Mouse (Mus musculus) heart, postnatal 10 days (tissue): ENCODE measurements at regions not wholly inside any gene's neighbourhood (a gene's known extent, or its start where the extent isn't known, plus 50 kb on each side); places are given as distances from the start of the nearest gene placed in this dataset.

Experiments used
- DNase-seq, 2 experiments: peaks; one replicate each; pipeline ENCODE4 v3.0.0; 2021
- intact Hi-C: fragments of 180-260 bp; cut with DNase I; formaldehyde crosslinking; loops from one replicate; pipeline ENCODE4 v1.15.1; 2025

DNA sequence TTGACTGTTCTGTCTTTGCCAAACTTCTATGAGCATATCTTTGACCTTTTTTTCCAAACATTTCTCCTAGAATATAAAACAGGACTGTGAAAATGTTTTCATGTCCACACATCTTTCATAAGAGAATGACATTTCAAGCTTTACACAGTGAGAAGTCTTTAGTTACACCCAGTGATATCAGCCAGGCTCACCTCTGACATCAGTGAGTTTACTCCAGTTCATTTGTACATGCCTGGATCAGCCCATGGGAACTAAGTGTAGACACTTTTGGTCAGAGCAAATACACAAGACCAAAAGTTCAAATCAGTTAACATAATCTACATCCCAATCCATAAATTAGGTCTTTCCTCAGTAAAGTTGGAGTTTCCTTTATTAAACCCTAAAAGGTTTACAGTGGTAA lies 171.4 kb downstream of the Gm13691 start:
- intact Hi-C loops = no loop called here
- peak in 1 of 2 experiments; percentile 4 for DNase-seq

DNA sequence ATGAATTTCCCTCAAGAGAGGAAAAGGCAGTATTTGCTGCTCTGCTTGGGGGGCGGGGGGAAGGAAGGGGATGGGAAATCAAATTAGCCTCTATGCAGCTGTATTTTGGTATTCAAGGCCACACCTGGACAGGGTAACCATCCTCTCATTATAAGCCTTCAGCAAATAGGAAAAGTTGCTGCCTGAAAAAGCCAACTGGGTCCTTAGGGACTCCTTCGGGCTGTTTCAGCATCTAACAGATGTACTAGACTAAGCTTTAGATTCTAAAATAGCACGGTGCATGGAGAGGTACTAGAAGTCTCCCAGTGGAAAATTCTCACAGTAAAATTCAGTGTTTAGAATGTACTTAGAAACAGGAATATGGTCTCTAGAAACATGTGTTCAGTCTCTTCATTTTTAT lies 183.1 kb downstream of the Gm13691 start:
- no peak for DNase-seq
- intact Hi-C loops = no loop called here

DNA sequence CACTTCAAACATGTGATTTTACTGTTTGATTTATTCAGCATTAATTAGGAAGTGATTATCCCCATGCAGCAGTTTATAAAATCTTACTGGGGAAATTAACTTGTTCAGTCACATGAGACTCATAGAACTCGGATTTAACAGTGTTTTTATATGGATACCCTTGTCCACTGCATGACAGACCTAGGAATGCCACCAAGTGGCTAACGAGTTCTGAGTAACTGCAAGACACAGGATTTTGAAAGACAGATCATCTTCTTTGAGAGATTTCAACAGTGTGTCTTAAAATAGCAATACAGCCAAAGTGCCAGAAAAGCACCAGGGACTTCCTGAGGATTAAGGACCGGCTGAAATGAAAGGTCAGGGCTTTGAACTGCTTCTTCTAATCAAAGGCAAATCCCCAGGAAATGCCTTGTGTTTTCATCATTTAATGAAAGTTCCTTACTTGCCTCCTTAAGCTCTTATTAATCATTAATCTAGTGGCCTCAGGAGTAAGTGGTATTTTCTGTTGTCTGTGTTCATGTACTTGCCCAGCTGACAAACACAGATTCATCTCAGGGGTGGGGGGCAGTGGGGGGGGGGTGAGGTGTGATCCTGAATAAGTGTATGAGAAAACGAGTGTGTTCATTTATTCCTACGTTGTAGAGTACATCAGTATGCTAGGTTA lies 193.4 kb downstream of the Gm13691 start:
- DNase-seq = peak; percentile 10 to 25
- intact Hi-C loops = loop anchor here (2.0 to 5.0 kb wide), 3 partner anchors 65 to 241 kb away; partner anchors contain the start of gene Calcrl

DNA sequence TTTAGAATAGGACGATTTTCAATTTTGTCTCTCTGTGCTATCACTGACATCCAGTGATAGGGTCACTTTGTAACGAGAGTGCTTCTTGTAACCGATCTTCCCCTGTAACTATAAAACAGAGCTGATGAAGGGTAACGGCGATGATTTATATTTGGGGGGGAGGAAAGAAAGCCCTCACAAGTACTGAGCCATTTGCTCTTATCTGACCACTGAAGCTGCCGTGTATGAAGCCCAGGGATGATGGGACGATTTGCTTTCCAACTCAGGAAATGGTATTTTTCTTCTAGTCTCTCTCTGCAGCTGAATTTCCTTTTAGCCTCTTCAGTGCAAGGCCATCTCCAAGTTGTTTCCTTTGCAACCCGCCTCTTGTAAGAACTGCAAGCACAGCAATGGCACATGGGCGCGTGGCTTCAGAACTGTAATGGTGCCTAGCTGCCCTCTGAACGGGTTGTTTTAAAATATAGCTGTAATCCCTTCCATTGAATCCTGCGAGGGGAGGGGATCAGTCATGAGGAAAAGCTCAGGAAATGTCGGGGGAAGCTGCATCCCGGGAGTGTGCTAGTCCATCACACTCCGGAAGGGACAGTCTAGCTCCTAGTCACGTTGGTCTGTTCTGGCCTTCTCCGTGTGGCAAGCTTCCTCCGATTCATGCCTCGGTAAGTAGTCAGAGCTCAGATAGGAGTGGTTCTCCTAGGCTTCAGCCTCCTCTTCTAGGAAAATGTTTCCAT lies 194.1 kb downstream of the Gm13691 start:
- intact Hi-C loops = loop anchor here (2.0 to 5.0 kb wide), 5 partner anchors 43 to 240 kb away; partner anchors contain the start of gene Calcrl

DNA sequence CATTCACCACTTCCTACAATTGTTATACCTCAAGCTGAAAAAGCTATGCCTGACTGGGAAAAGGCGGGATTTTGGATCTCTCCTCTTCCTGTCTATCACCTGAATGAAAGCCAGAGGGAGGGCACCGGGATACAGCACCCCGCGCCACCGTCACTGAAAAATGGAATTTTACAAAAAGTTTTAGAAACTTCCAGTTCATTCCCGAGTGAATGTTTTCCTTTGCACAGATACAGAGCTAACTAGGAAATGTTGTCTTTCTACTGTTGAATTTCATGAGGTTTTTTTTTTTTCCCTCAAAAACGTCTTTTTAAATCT lies 194.6 kb downstream of the Gm13691 start:
- intact Hi-C loops = loop anchor here (2.0 to 5.0 kb wide), 4 partner anchors 42 to 240 kb away; partner anchors contain the start of gene Calcrl
- DNase-seq = no peak

More for the DNA sequence above, 194.1 kb downstream of the Gm13691 start:
- DNase-seq = peak; percentile 51 to 56

DNA sequence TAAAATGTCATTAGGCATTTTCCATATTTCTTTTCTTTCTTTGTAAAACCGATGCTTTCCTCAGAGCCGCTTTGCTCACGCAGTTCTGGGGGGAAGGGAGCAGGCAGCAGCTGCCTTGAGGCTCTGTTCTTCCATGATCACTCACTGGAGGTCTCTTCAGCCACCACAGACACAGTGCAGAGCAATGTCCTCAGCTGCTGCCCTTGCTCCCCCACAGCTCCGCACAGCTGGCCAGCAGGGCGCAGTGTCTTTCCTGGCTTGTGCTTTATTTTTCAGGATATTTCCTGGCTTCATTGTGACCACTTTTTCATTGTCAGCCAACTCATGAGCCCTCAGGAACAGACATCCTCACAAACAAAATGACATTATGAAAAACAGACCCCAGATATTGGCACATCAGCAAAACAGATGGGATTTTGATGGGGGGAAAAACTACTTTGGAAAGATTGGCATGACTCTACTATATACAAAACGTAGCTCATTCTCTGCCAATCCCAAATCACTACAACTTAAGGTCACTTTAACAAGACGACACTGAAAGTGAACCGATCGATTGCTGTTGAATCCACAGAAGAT lies 195.9 kb downstream of the Gm13691 start:
- DNase-seq = peak; percentile 71 to 77
- intact Hi-C loops = loop anchor here (5.0 kb wide), 2 partner anchors 41 to 201 kb away; no protein-coding TSS in a partner anchor

DNA sequence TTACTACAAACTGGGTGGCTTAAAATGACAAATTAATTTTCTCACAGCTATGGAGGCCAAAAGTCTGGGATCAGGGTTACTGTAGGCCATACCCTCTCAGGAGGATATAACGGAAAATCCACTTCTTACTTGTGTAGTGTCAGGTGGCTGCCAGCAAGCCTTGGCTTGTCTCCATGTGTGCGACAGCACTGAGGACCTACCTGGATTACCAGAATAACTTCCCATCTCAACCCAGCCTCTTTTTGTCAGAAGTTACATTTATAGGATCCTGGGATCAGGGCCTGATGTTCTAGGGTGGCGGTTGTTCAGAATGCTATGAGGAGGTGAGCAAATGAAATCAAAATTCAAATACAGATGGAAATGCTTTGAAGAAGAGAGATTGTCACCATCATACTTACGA lies 197.1 kb downstream of the Gm13691 start:
- peak in 1 of 2 experiments; percentile 3 for DNase-seq
- intact Hi-C loops = loop anchor here (5.0 kb wide), 2 partner anchors 40 to 200 kb away; no protein-coding TSS in a partner anchor

DNA sequence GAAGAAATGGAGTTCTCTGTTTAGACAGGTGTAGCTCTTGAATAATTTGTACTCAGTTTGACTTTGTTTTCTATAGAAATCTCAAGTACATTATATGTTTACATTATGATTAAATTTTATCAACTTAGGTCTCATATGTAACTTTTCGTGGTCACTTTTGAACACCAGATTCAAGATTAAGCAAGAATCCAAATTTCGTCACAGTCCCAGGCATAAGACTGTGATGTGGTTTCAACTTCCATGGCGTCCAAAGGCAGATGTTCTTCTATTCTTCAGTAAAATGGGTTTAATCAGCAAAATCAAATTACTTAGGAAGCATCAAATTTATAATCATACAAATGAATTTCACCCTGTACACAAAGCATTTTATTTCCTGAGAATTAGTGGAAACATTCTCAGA lies 198.9 kb downstream of the Gm13691 start:
- DNase-seq = no peak
- intact Hi-C loops = loop anchor here (5.0 kb wide), 2 partner anchors 38 to 198 kb away; no protein-coding TSS in a partner anchor

DNA sequence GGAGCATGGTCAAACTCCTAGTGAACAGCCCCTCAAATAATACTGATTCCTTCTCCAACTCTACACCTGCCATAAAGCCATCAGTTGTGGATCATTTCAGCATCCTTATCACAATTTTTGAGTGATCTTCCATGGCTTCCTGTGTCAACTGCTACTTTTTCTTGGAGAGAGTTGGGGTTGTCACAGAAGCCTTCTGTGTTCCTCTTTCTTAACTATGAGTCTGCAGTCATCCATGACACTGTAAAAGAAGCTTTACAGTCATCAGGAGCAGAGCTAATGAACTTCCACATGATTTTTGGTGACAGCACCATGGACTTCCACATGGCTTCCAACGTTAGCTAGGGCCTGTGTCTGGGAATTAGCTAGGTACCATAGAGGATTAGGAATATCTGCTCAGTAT lies 208.1 kb downstream of the Calcrl start:
- intact Hi-C loops = no loop called here
- DNase-seq = no peak

DNA sequence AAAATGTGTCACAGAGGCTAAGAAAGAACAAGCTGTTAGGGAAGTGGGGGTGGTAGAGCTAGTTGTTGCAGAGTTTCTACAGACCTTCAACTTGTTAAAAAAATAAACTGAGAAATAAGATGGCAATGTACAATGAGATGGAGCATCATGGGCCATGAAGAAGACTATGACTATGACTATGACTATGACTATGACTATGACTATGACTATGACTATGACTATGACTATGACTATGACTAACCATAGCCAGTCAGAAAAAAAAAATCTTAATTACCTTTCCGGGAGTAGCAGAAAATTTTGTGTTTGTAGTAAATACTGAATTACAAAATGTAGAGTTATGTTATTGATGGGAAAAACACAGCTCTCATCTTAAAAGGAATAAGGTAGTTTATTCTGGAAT lies 203.2 kb downstream of the Calcrl start:
- no peak for DNase-seq
- intact Hi-C loops = no loop called here

DNA sequence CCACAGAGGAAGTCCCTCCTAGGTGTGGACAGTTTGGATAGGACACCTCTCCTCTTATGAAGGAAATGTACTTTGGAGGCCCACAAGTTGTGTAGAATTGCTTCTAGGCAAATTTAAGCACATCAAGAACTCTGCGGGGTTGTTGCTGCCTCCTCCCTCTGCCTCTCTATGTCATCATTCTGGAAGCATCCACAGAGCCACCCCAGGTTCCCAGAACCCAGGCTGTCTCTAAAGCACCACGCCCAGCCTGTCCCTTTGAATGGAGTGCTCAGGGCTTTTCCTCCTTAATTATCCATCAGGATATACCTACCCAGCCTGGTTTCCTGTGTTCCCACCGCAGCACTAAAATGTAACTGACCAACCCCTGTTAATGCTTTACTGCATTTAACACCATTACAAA lies 195.4 kb downstream of the Calcrl start:
- DNase-seq = peak; percentile 32 to 39
- intact Hi-C loops = loop anchor here (5.0 kb wide), 1 partner anchor 42 kb away; no protein-coding TSS in a partner anchor

DNA sequence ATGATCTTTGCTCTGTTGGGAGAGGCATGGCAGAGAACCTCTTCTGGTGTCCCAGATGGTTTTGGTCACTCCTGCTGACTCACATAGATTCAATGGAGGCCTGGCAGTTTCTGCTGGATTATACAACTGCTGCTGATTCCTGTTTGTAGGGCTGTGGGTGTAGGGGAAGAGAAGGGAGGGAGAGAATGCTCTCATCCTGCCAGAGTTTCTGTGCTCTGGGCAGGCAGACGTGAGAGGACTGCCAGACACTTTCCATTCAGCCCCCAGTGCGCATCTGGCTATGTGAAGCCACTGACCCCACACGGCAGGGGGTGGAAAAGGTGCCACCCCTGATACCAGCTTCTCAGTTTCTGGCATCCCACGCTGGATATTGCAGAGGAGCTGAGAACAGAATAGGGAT lies 189.6 kb downstream of the Calcrl start:
- intact Hi-C loops = no loop called here
- no peak for DNase-seq

DNA sequence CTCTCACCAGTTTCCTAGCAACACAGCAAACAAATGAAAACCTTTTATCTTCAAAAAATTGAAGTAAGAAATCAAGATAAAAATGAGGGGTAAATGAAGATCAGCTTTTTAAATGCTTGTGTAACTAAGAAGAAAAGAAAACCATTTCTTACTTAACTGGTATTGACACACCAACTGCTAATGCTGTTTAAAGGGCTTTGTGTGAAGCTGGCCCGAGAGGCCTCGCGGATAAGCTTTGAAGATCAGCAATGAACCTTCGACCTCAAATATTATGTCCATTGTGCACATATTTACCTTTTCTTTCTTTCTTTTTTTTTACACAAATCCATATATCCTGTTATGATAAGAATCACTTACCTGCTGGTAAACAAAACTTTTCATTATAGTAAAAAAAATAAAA lies 184.0 kb downstream of the Calcrl start:
- intact Hi-C loops = no loop called here
- no peak for DNase-seq

DNA sequence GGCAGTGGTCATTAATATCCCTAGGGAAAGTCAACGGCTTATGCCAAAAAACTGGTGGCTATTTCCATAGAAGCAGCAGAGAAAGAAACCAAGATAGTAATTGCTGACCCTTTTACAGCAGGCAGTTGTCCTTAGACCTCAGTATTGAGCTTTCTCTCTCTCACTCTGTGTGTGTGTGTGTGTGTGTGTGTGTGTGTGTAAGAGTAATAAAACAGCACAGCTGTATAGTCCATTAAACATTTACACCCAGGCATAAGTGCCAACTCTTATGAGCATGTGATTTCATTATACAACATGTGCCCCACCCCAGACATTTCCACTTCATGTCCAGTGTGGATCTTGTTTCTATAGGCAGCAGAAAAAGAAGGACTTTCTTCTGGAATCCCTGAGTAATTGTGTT lies 183.2 kb downstream of the Calcrl start:
- peak; percentile 15 to 17 for DNase-seq
- intact Hi-C loops = no loop called here

DNA sequence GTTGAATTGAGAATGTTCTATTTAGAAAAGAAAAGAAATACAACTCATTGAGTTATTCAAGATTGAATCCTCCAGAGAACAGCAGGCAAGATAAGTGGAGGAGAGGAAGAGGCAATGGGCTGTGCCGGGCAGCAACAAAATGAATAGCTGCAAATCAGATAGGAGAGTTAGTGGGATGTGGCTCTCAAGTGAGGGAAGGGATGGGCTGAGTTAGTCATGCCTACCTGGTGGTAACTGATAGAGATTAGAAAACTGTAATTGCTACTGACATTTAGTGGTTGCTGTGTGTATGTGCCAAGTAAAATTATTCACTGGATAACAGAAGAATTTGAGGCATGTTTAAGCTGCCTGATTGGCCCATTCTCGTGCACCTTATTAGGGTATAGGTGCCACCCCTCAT lies 179.3 kb downstream of the Calcrl start:
- intact Hi-C loops = no loop called here
- DNase-seq = no peak

DNA sequence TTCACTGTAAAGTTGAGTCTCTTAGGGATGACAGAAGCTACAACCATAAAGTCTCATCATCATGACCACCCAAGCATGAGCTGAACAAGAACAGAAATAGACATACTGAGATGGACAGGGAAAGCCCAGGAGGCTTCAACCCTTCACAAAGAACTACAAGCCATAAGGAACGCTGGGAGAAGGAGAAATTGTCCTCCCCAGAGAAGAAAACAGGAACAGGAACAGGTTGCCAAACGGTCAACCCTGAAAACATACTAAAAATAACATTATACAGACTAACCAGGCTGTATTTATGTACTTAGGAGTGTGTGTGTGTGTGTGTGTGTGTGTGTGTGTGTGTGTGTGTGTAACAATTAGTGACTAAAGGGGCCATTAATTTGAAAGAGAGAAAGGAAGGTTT lies 178.6 kb downstream of the Calcrl start:
- intact Hi-C loops = no loop called here
- DNase-seq = no peak

DNA sequence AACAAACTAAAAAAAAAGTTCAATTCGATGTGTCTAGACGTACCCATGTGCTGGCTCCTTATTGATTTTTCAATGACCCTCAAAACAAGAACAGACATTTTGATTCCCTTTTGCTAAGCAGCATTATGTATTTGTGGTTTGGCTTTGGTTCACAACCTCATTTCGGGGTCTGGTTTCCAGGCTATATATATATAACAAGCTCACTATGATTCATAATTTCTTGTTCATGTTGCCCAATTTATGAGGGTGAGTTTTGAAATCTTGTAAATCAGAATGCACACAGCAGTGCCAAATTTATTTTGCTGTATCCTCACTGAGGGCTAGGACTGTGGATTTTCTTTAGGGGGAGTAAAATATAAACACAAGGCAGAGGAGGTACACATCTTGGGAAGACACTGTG lies 177.0 kb downstream of the Calcrl start:
- intact Hi-C loops = loop anchor here (2.0 kb wide), 1 partner anchor 63 kb away; no protein-coding TSS in a partner anchor
- DNase-seq = no peak

DNA sequence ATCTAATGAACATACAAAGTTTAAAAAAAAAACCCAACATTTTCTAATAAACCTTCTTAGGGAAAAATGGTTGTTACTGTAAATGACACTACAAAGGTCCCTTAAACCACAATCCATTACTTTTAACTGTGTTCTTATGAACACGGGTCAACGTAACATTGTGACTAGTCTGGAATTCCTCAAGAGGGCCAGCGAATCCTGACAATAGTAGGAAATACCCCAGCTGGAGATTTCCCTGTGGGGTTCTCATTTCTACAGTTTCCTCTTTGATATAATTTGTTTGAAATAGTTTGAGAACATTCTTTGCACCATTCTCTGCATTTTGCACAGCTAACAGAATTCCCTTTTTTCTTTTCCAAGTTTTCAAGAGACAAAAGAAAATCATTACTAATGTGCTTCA lies 175.3 kb downstream of the Calcrl start:
- peak; percentile 57 to 64 for DNase-seq
- intact Hi-C loops = loop anchor here (2.0 kb wide), 1 partner anchor 65 kb away; no protein-coding TSS in a partner anchor

DNA sequence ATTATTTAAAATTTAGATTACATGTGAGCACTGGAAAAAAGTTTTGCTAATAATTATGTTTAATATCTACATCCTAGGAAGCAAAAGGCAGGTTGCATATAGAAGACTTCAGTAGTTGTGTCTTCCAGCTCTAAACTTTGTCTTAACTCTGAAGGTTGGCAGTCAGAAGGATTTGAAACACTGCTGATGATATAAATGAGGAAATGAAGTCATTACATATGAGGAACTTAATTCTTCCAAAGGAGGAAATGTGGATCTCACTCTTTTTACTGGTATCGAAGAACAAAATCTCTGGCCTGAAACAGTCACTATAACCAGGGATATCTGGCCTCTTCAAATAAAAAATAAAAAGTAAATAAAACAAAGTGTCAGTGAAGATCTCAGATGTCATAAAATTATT lies 173.1 kb downstream of the Calcrl start:
- intact Hi-C loops = no loop called here
- no peak for DNase-seq

DNA sequence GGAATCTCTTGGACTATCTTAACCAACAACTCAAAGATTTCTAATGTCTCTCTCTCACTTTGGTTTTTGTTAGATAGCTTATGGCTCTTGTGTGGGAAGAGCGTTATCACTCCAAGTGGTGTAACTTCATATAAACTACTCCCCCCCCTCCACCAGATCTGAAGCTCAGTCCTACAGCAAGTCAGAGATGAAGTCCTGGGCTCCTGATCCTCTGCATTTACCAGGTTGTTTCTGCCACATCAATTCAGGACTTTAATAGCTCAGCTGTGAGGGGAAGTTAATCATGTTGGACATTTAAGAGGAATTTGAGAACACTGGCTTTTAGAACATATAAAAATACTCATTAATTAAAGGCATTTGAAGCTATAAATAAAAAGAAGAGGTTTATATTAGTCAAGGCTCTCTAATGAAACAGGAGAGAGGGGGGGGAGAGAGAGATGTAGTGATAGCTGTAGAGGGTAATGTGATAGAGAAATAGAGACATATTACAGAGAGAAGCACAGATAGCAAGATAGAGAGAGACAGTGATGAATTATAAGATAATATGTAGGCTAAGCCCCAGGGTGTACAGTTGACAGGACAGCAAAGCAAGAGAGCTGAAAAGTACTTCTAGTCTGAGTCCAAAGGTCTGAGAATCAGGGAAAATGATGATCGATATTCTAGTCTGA lies 166.7 kb downstream of the Calcrl start:
- intact Hi-C loops = loop anchor here (5.0 kb wide), 2 partner anchors 169 to 221 kb away; partner anchors contain the start of gene Calcrl
- DNase-seq = no peak

DNA sequence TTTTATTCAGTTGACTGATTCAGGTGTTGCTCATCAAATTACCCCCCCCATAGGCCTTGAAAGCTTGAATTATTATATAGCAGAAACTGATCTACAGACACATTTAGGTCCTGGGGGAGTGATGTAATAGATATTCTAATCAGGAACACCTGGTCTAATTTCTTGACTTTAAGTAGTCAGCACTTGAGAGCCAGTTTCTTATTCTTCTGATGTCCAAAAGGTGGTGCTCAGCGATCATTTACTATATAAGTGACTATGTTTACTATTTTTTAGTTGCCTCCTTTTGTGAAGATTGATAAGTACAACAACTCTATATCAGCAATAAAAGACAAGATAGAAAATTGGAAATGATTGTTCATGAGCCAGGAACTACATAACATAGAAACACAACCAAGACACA lies 166.0 kb downstream of the Calcrl start:
- intact Hi-C loops = loop anchor here (5.0 kb wide), 2 partner anchors 168 to 222 kb away; partner anchors contain the start of gene Calcrl

More for the DNA sequence above, 166.0 kb downstream of the Calcrl start:
- DNase-seq = no peak
